Mouse (Mus musculus) C2C12 (cell line): ENCODE measurements at regions not wholly inside any gene's neighbourhood (a gene's known extent, or its start where the extent isn't known, plus 50 kb on each side); places are given as distances from the start of the nearest gene placed in this dataset.

ENCODE experiments used
- H3K27me3 ChIP-seq: one replicate; pipeline ENCODE4 v1.6.1; 2011; ENCODE audit not compliant: control insufficient read depth, insufficient read depth, insufficient read length
- H3K36me3 ChIP-seq: one replicate; pipeline ENCODE4 v1.6.1; 2011; ENCODE audit not compliant: control insufficient read depth, insufficient read depth
- H3K4me3 ChIP-seq: one replicate; pipeline ENCODE4 v1.5.1; 2011; ENCODE audit warnings: mild to moderate bottlenecking, control low read depth; ENCODE audit not compliant: poor library complexity, insufficient read depth, severe bottlenecking
- H3K79me2 ChIP-seq: one replicate; pipeline ENCODE4 v1.6.1; 2011; ENCODE audit not compliant: control insufficient read depth, insufficient read depth
- H3K79me3 ChIP-seq: one replicate; pipeline ENCODE4 v1.6.1; 2011; ENCODE audit warnings: low read depth, control low read depth
- H3ac ChIP-seq: one replicate; pipeline ENCODE3; 2011; ENCODE audit warnings: low read depth; ENCODE audit not compliant: control insufficient read depth, insufficient read length
- CEBPB ChIP-seq: IDR thresholded peaks from one replicate; pipeline ENCODE4 v1.6.1; 2011; ENCODE audit warnings: low read depth, mild to moderate bottlenecking, control low read depth, moderate library complexity
- CTCF ChIP-seq: IDR thresholded peaks from one replicate; pipeline ENCODE4 v1.5.1; 2011; ENCODE audit not compliant: control insufficient read depth, insufficient read depth, insufficient read length
- FOSL1 ChIP-seq: IDR thresholded peaks from one replicate; pipeline ENCODE4 v1.8.0; 2011; ENCODE audit warnings: mild to moderate bottlenecking, low read length; ENCODE audit not compliant: poor library complexity, insufficient read depth, severe bottlenecking
- MAX ChIP-seq: IDR thresholded peaks from one replicate; pipeline ENCODE4 v1.6.1; 2011; ENCODE audit warnings: mild to moderate bottlenecking, control low read depth
- MYOD1 ChIP-seq: IDR thresholded peaks from one replicate; pipeline ENCODE4 v1.6.1; 2011; ENCODE audit warnings: low read depth; ENCODE audit not compliant: control insufficient read depth, insufficient read length
- MYOG ChIP-seq: IDR thresholded peaks from one replicate; pipeline ENCODE4 v1.6.1; 2011; ENCODE audit not compliant: control insufficient read depth, insufficient read length; ENCODE audit errors: extremely low read depth
- USF1 ChIP-seq: IDR thresholded peaks from one replicate; pipeline ENCODE4 v1.6.1; 2011; ENCODE audit warnings: low read depth, mild to moderate bottlenecking, control low read depth, moderate library complexity

- TF ChIP-seq MAX (no peak), FOSL1 (no peak), USF1 (no peak), CTCF (no peak), MYOD1 (no peak), MYOG (no peak), CEBPB (no peak)
- H3K27me3 ChIP-seq, result no peaks in the 10 kb centered on the region
These were observed 959.6 kb upstream of the Celf2 start for GRCm38 (mm10) chr2:8468989-8469388.

GRCm38 (mm10) chr2:8468351-8468750, 959.0 kb upstream of the Celf2 start:
- H3K4me3 ChIP-seq, result no peak overlapping the region
- H3K27me3 ChIP-seq, result no peaks in the 10 kb centered on the region
- TF ChIP-seq MAX (no peak), MYOD1 (no peak)
- H3K36me3 ChIP-seq, result no peaks in the 10 kb centered on the region
- no peaks in the 10 kb centered on the region for H3K79me2 ChIP-seq
- no peaks in the 10 kb centered on the region for H3K79me3 ChIP-seq
- no peak overlapping the region for H3ac ChIP-seq

More at GRCm38 (mm10) chr2:8468989-8469388, 959.6 kb upstream of the Celf2 start:
- H3K79me2 ChIP-seq, result no peaks in the 10 kb centered on the region
- no peaks in the 10 kb centered on the region for H3K36me3 ChIP-seq
- no peak overlapping the region for H3ac ChIP-seq
- H3K79me3 ChIP-seq, result no peaks in the 10 kb centered on the region
- no peak overlapping the region for H3K4me3 ChIP-seq

- no peak overlapping the region for H3K4me3 ChIP-seq
- no peaks in the 10 kb centered on the region for H3K36me3 ChIP-seq
- no peak overlapping the region for H3ac ChIP-seq
- no peak for TF ChIP-seq CEBPB
- no peak for TF ChIP-seq MYOG
- no peak for TF ChIP-seq USF1
- TF ChIP-seq CTCF, result no peak
- no peak for TF ChIP-seq MYOD1
- no peak for TF ChIP-seq FOSL1
- no peak for TF ChIP-seq MAX
- H3K27me3 ChIP-seq, result no peaks in the 10 kb centered on the region
- no peaks in the 10 kb centered on the region for H3K79me2 ChIP-seq
- H3K79me3 ChIP-seq, result no peaks in the 10 kb centered on the region
These were observed 958.3 kb upstream of the Celf2 start for GRCm38 (mm10) chr2:8467531-8468203.

- Histone ChIP-seq H3K4me3 (no peak overlapping the region), H3K79me3 (no peaks in the 10 kb centered on the region), H3ac (no peak overlapping the region), H3K36me3 (no peaks in the 10 kb centered on the region), H3K27me3 (no peaks in the 10 kb centered on the region), H3K79me2 (no peaks in the 10 kb centered on the region)
- TF ChIP-seq MYOD1, result no peak
- no peak for TF ChIP-seq USF1
- TF ChIP-seq CEBPB, result no peak
- TF ChIP-seq MAX, result no peak
- no peak for TF ChIP-seq FOSL1
- TF ChIP-seq MYOG, result no peak
- TF ChIP-seq CTCF, result no peak
These were observed 943.3 kb upstream of the Celf2 start for GRCm38 (mm10) chr2:8452566-8453243.

- no peak overlapping the region for H3ac ChIP-seq
- H3K79me2 ChIP-seq, result no peaks in the 10 kb centered on the region
- H3K27me3 ChIP-seq, result no peaks in the 10 kb centered on the region
- no peak for TF ChIP-seq MYOG
- no peak for TF ChIP-seq CEBPB
- no peak for TF ChIP-seq MAX
- no peak for TF ChIP-seq CTCF
- TF ChIP-seq FOSL1, result no peak
- TF ChIP-seq MYOD1, result no peak
- TF ChIP-seq USF1, result no peak
- H3K4me3 ChIP-seq, result no peak overlapping the region
- H3K36me3 ChIP-seq, result no peaks in the 10 kb centered on the region
- no peaks in the 10 kb centered on the region for H3K79me3 ChIP-seq
These were observed 931.9 kb upstream of the Celf2 start for GRCm38 (mm10) chr2:8441230-8441629.

GRCm38 (mm10) chr2:8429652-8430343, 920.4 kb upstream of the Celf2 start:
- no peaks in the 10 kb centered on the region for H3K79me2 ChIP-seq
- TF ChIP-seq CTCF, result no peak
- no peak for TF ChIP-seq CEBPB
- TF ChIP-seq MYOD1, result no peak
- no peak for TF ChIP-seq USF1
- no peak for TF ChIP-seq FOSL1
- no peak for TF ChIP-seq MYOG
- TF ChIP-seq MAX, result no peak
- H3ac ChIP-seq, result no peak overlapping the region
- H3K27me3 ChIP-seq, result no peaks in the 10 kb centered on the region
- no peaks in the 10 kb centered on the region for H3K36me3 ChIP-seq
- no peak overlapping the region for H3K4me3 ChIP-seq
- no peaks in the 10 kb centered on the region for H3K79me3 ChIP-seq
